Mouse (Mus musculus) testis, adult 2 months (tissue): ENCODE measurements at regions not wholly inside any gene's neighbourhood (a gene's known extent, or its start where the extent isn't known, plus 50 kb on each side); places are given as distances from the start of the nearest gene placed in this dataset.

Source experiments
- CTCF ChIP-seq: fragments of 200-500 bp; IDR thresholded peaks from 2 replicates; pipeline ENCODE4 v1.5.1; 2012; ENCODE audit warnings: low read depth, mild to moderate bottlenecking, inconsistent platforms, low read length, moderate library complexity; ENCODE audit not compliant: control insufficient read depth, insufficient read depth, insufficient replicate concordance
- POLR2A ChIP-seq: fragments of 200-500 bp; IDR thresholded peaks from 2 replicates; pipeline ENCODE4 v1.6.1; 2012; ENCODE audit warnings: low read depth, mild to moderate bottlenecking, inconsistent platforms, low read length, moderate library complexity; ENCODE audit not compliant: control insufficient read depth

GRCm38 (mm10) chr7:73063556-73063955 is 311.8 kb upstream of the Rgma start:
- TF ChIP-seq POLR2A, result no peak
- no peak for TF ChIP-seq CTCF
